Mouse (Mus musculus) kidney, embryonic 15.5 days (tissue): ENCODE measurements around the gene Olfr5. TPM values are rescaled to one million over a fixed set of nuclear protein-coding genes. Genes with fewer than 3 reads are reported as not detected.

Source experiments
- ATAC-seq: fragments of 200-750 bp; cut with Nextera tagmentation; replicated peaks from 2 replicates; pipeline ENCODE4 v1.8.0; 2017; ENCODE audit warnings: moderate TSS enrichment; ENCODE audit not compliant: low FRiP score
- H3K27ac ChIP-seq: fragments of 300-500 bp; sonication (generic); 2 replicates; pipeline ENCODE4 v1.5.1; 2015; ENCODE audit warnings: mild to moderate bottlenecking, inconsistent platforms
- H3K27me3 ChIP-seq: fragments of 300-500 bp; sonication (generic); 2 replicates; pipeline ENCODE4 v1.6.1; 2015; ENCODE audit warnings: inconsistent platforms
- H3K36me3 ChIP-seq: fragments of 300-500 bp; sonication (generic); 2 replicates; pipeline ENCODE4 v1.6.1; 2015; ENCODE audit warnings: inconsistent platforms
- H3K4me1 ChIP-seq: fragments of 300-500 bp; sonication (generic); 2 replicates; pipeline ENCODE4 v1.6.1; 2015; ENCODE audit warnings: inconsistent platforms
- H3K4me2 ChIP-seq: fragments of 300-500 bp; sonication (generic); 2 replicates; pipeline ENCODE4 v1.6.1; 2015; ENCODE audit warnings: moderate library complexity, mild to moderate bottlenecking, inconsistent platforms
- H3K4me3 ChIP-seq: fragments of 300-500 bp; sonication (generic); replicated peaks from 2 replicates; pipeline ENCODE4 v1.5.1; 2015; ENCODE audit warnings: mild to moderate bottlenecking, inconsistent platforms
- H3K9ac ChIP-seq: fragments of 300-500 bp; sonication (generic); 2 replicates; pipeline ENCODE4 v1.6.1; 2015; ENCODE audit warnings: mild to moderate bottlenecking, inconsistent platforms
- H3K9me3 ChIP-seq: fragments of 300-500 bp; sonication (generic); replicated peaks from 2 replicates; pipeline ENCODE4 v1.6.1; 2016; ENCODE audit warnings: inconsistent platforms
- WGBS: fragments of 180-500 bp; shearing (Covaris S2); methylation state at CpG from one replicate; pipeline ENCODE4 v1.1.7; 2015; ENCODE audit warnings: mixed read lengths; 5-methylcytosine and 5-hydroxymethylcytosine counted together
- polyA plus RNA-seq: library from polyadenylated mRNA; unstranded; fragments of >200 nt; fragmentation: Nextera tagmentation; extraction: Ambion mirVana; gene quantifications from 2 replicates; pipeline ENCODE4 v1.2.1, GENCODE M21; 2015

Olfr5 gene
- polyA plus RNA-seq, 1 experiment from 2014 or later = not detected

DNA sequence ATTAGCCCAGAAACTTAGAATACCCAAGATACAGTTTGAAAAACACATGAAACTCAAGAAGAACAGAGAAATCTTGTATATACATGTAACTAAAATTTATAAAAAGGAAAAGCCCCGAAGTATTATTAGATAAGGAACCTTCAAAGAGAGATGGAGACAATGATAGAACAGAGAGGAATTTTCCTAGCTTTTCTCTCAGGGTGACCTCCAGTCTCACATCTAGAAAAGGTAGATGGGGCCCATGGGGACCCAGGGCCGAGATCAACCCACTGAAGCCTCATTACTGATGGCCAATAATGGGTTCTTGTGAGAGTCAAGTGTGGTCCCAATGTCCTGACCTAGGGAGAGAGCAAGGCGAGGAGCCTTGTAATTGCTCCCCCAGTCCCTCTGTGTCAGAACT lies 48.4 kb downstream of the Olfr5 start, which contains the start of gene Olfr1344:
Gene Olfr1344 (plus strand): TSS at position 301 of the 400 bp plus-strand sequence.
- H3K4me1 ChIP-seq = no peaks in the 10 kb centered on the region
- no peak within 1 kb of the TSS for H3K9ac ChIP-seq
- no peaks in the 10 kb centered on the region for H3K27me3 ChIP-seq
- H3K4me3 ChIP-seq = no peak within 1 kb of the TSS
- H3K9me3 ChIP-seq = no peaks in the 10 kb centered on the region
- H3K4me2 ChIP-seq = no peak within 1 kb of the TSS
- H3K36me3 ChIP-seq = no peaks in the 10 kb centered on the region
- no peak for ATAC-seq
- WGBS = 73% methylated on average over 3 of the region's 3 CpGs
- H3K27ac ChIP-seq = no peak within 1 kb of the TSS

DNA sequence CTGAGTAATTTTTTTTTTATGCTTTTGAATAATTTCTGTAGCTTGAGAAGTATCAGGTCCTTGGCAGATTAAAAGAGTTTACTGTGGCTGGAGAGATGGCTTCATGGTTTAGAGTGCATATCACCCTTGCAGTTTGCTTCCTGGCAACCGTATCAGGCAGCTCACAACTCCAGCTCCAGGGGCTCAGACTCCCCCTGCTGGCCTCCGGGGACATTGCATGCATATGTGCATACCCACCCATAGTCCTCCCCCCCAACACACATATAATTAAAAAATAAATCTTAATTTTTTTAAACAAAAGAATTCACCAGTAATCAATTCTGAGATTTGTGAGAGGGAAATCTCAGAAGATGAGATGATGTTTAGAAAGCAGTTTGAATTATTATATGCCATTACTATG lies 56.4 kb downstream of the Olfr5 start:
- Histone ChIP-seq H3K27me3 (no peaks in the 10 kb centered on the region), H3K36me3 (no peaks in the 10 kb centered on the region), H3K9ac (no peak overlapping the region), H3K9me3 (peaks cover 2% of the 10 kb centered on the region; the same call in 1 of the 2 replicates), H3K4me3 (no peak overlapping the region), H3K27ac (no peak overlapping the region), H3K4me2 (no peak overlapping the region), H3K4me1 (no peaks in the 10 kb centered on the region)
- no peak for ATAC-seq
- 34% methylated on average over 2 of the region's 2 CpGs for WGBS

DNA sequence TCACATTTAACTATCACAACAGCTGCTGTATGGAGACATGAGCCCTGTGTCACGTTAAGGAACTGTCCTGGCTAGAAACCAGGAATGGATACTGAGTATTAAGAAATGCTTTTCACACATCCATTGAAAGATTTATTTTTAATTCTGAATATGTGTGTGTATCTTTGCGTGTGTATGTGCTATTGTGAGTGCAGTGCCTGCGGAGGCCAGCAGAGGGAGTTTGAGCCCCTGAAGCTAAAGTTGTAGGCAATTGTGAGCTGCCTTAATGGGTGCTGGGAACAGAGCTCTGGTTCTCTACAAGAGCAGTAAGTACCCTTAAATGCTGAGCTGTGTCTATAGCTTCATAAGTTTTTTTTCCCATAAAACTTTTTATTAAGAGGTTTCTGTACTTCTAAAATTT lies 57.4 kb downstream of the Olfr5 start:
- Histone ChIP-seq H3K36me3 (no peaks in the 10 kb centered on the region), H3K27ac (no peak overlapping the region), H3K9ac (no peak overlapping the region), H3K27me3 (no peaks in the 10 kb centered on the region), H3K4me2 (no peak overlapping the region), H3K9me3 (peaks cover 2% of the 10 kb centered on the region; the same call in 1 of the 2 replicates), H3K4me3 (no peak overlapping the region), H3K4me1 (no peaks in the 10 kb centered on the region)
- 85% methylated on average over 3 of the region's 3 CpGs for WGBS
- ATAC-seq = no peak

Other genes starting within 250 kb of the Olfr5 start
- not detected in 2 replicates for gene Epp13, start 234.2 kb downstream of the Olfr5 start, polyA plus RNA-seq
- 5.9 and 6.3 TPM in 2 replicates for gene Zfp667, start 200.4 kb downstream of the Olfr5 start, polyA plus RNA-seq
- gene Zfp583, start 155.7 kb downstream of the Olfr5 start, polyA plus RNA-seq = 5.1 and 6.2 TPM in 2 replicates
- gene Gm3854, start 143.2 kb downstream of the Olfr5 start, polyA plus RNA-seq = 2.3 and 2.4 TPM in 2 replicates
- 1.7 and 2.5 TPM in 2 replicates for gene Zfp78, start 123.7 kb downstream of the Olfr5 start, polyA plus RNA-seq
- 7.8 and 8.3 TPM in 2 replicates for gene Zfp28, start 103.6 kb downstream of the Olfr5 start, polyA plus RNA-seq
- 0.04 and 0.17 TPM in 2 replicates for gene Smim17, start 88.2 kb downstream of the Olfr5 start, polyA plus RNA-seq
- not detected in 2 replicates for gene Gm20715, start 76.7 kb downstream of the Olfr5 start, polyA plus RNA-seq
- gene Olfr1344, start 48.3 kb downstream of the Olfr5 start, polyA plus RNA-seq = not detected in 2 replicates
- gene Olfr1336, start 30.8 kb downstream of the Olfr5 start, polyA plus RNA-seq = not detected in 2 replicates
- not detected in 2 replicates for gene Olfr1346, start 19.8 kb downstream of the Olfr5 start, polyA plus RNA-seq
- gene Olfr1347, start 12.8 kb upstream of the Olfr5 start, polyA plus RNA-seq = not detected in 2 replicates
- not detected in 2 replicates for gene Olfr1348, start 21.8 kb upstream of the Olfr5 start, polyA plus RNA-seq
- gene Olfr1349, start 36.0 kb upstream of the Olfr5 start, polyA plus RNA-seq = not detected in 2 replicates
- not detected in 2 replicates for gene Olfr1350, start 77.9 kb upstream of the Olfr5 start, polyA plus RNA-seq
- gene Zim1, start 209.5 kb upstream of the Olfr5 start, polyA plus RNA-seq = 4.0 TPM in 2 replicates
- 164 and 168 TPM in 2 replicates for gene Peg3, start 243.5 kb upstream of the Olfr5 start, polyA plus RNA-seq
- gene Usp29, start 243.6 kb upstream of the Olfr5 start, polyA plus RNA-seq = 5.1 and 7.3 TPM in 2 replicates